Mouse (Mus musculus): ENCODE results near the gene Fcrl6.
A peak's percentile ranks its signal among the peaks of the same experiment; 100 is the strongest.

Fcrl6 gene

DNA sequence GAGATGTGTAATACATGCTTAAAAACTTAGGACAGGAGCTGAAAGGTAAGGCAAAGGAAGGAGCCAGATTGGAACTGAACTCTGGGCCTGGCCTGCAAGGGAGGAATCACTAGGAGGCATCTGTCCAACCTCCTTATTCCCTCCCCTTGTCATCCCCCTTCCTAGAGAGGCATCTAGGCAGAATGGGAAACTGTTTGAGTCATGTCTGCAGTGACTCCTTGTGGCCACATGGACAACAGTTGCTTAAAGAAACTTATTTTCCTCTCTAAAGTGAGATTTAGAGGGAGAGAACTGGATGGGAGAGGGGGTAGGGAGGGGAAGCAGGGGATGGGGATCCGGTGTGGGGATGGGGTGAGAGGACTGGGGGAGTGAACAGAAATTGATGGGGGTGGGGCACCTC, 10.4 kb upstream of the Fcrl6 start:
- DNase-seq, result no peak

DNA sequence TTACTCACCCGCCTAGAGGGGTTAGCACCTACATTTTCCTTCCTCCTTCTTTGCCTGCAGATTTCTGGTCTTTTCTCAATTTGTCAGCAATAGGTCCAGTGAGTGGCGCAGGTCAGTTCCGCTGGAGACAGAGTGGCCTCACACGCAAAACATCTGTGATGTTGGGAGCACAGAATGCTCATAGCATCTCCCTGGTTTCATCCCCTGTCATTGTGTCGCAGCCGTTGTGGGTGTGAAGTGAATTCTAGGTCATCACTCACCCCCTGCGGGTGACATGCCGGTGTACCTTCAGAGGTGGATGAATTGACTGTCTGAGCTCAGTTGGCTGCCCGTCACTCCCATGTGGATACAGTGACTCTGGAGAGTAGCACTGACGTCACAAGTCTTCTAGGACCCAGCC, 9.0 kb upstream of the Fcrl6 start:
- DNase-seq, result no peak

DNA sequence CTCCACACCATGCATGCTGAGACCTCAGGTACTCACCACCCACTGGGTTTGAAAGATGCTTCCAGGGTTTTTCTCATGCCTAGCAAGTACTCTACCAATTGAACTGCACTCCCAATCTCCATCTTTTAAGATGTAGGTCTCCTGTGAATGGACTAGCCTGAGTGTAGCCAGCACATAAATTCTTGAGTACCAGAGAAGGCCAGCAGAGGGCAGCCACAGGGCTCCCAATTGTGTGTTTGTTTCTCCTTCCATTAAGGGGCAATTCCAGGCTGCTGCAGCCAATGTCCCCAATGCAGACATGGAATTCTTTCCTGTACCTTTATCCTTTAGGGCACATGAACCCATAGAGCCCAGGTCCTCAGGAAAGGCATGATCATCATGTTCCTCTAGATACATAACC, 7.9 kb downstream of the Fcrl6 start:
- peak; percentile 25 for DNase-seq

DNA sequence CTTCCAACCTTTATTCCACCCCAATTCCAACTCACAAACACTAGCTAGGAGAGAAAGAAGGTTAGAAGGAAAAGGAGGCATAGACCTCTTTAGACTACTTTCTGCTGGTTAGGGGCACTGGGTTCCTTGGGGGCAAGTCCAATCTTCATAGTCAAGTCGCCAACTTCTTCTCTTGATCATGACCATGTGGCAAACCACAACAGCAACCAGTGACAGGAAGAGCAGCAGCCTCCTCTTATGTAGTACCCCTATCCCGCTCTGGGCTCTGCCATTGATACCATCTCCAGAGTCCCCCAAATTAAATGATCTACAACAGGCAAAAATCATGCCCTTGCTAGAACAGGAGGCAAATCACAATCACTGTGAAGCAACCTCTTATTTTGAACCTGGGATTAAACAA, 8.4 kb downstream of the Fcrl6 start:
- no peak for DNase-seq

DNA sequence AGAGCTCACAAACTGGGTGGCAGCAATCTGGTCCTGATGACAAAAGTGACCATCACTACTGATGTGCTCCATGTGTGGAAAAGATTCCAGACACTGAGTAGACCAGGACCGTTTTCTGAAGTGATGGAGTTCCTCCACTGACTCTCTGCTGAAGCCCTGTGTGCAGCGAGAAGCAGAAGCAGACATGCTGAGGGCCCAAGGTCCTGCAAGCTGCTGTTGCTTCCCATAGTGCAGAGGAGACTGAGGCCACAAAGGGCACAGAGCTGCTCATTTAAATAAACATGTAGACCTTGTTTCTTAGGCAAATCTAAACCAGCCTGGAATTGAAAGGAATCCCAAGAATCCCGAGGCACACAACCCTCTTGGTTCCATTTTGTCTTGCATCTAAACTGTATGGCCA, 9.0 kb downstream of the Fcrl6 start:
- DNase-seq, result no peak

DNA sequence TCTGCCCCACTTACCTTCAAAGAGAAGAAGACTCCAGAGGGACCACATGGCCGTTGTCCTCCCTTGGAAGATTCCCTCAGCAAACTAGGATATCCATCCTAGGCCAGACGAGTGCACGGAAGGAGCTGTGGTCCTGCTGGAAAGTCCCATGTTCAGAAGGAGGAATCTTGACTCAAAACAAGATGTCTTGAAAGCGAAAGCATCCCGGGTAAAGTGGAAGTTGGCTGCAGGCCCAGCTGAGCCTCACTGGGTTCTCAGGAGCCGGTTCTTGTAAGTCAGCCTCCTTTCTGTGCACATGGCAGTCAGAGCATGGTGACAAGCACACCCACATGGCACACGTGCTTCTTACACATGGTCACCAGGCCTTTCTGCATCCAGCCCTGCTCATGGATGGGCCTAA, 12.0 kb downstream of the Fcrl6 start, which contains the start of gene Slamf8:
Gene Slamf8, minus strand, starts transcription at position 184 of the 400 bp plus-strand sequence.
- DNase-seq, result no peak

DNA sequence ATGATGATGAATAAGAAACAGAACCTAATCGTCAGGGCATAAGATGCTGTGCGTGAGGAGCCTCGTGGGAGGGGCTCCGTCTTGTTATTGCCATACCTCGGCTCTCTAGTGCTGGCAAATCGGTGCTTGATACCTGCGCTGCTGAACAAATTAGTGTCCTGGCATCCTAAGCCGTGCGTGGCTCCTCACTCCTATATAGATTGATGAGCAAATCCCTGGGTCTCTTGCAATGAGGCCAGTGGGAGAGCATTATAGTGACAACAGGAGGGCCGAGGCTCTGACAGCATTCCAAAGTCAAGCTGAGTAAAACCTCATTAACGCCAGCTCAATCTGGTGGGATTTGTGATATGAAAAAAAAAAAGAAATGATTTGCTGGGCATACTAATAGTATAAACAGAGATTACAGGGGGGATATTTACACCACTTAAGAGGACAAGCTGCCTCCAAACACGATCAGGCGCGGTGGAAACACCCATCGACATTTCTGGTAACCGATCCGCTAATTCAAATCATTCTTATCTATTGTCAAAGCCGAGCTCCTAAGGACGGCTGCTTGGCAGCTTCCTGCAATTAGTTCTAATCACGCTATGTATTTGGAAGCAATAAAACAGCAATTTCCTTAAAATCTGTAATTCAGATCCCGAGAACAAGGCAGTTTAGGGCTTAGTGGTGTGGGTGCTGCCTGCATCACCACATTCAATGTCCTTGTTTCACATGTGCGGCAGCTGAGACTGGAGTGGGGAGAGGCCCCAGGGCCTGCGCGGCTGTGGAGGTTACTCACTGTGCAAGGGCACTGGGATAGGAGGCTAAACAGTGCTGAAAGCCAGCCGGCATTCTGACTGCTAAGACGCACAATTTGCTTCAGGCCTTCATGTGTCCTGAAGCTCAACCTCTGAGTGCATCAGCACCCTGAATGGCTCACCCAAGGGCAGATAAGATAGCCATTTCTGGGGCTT, 16.5 kb downstream of the Fcrl6 start:
- no peak for DNase-seq

DNA sequence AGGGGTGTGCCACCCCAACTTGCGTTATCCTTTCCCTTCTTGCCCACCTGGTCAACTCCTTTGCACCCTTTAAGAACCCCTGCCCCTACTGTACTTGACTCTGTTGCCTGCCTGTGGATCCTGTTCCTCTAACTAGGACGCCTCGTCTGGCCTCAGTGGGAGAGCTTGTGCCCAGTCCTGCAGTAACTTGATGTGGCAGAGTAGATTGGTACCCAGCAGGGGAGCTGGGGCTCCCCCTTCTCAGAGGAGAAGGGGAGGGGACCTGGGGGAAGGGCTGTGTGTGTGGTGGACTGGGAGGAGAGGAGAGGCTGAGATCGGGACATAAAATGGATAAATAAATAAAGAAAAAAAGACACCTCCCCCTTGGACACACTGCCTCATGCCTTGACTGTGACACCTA, 17.3 kb downstream of the Fcrl6 start:
- DNase-seq, result no peak

DNA sequence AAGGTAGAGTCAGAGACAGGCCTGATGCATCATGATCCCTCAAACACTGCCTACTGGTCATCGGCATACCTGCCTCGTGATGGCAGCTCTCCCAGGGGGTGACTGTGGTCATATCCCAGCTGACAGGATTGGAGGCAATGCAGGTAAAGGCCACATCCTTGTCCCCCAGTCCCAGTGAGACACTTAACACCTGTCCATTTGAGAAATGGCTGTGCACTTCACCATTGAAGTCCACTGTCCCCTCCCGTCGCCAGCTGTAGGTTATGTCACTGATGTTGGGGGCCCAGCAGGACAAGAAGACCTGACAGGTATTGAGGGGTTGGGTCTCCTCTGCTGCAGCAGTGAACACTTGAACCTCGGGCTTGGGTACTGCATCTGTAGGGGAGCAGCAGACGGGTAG, 18.1 kb downstream of the Fcrl6 start:
- no peak for DNase-seq

DNA sequence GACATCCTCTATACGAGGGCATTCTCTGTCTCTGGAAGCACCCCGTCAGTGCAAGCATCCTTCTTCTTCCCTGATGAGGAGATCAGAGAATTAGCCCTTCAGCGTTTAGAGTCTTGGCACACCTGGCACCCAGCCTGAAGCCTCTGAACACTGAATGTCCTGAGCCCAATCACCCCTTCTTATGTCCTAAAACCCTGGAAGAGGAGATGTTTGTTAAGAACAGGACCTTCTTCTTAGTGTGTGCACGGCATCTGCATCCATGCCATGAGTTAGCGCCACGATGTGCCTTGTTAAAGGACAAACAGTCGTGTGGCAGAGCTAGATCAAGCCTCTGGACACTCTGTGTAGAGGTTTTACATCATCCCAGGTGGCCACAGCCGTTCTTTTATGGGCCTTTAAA, 19.9 kb downstream of the Fcrl6 start:
- DNase-seq, result no peak

DNA sequence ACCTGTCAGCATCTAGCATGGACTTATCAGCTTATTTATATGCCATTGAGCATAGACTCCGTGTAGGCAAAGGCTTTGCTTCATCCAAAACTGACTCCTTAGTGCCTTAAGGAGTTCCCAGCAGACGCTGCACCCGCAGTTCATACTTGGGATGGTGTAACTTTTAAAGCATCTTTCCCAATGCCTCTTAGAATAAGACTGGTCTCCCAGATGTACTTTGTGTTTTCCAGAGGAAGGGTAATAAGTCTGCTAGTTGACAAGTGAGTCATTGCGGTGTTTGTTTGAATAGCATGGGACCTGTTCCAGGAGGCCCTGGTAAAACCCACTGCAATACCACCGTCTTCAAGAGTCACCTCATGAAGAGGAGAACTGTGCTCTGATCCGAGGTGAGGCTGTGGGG, 22.2 kb downstream of the Fcrl6 start:
- DNase-seq, result no peak

DNA sequence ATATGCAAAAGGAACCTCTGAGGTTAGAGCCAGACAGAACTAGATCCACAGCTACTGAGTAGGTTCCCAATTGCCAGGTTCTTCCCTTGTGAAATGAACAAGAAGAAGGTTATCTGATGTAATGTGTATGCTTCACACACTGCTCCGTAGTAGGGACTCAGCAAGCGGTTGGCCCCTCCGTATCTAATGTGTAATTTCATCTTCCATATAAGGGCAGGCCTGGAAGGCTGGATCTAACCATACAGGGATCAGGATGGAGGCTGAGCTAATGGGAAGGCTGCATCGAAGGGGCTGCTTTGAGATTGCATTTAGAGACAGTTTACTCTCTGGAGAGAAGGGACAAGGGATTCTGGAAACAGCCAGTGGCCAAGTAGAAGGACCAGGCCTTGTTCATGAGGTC, 34.6 kb downstream of the Fcrl6 start:
- DNase-seq, result no peak

DNA sequence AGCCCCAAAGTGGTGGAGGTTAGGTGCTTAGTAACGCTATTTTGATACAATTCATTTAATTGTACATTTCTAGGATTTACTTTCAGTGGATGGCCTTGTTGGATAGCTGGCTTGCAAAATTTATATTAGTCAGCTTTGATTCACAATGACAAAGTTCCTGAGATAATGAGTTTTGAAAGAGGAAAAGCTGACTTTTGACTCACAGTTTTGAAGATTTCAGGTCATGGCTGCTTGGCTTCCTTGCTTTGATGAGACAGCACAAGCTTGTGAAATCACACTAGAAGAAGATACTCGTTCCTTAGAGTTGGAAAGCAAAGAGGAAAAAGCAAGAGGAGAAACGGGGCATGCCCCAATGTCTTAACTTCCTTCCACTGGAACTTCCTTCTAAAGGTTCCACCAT, 36.2 kb downstream of the Fcrl6 start:
- no peak for DNase-seq

DNA sequence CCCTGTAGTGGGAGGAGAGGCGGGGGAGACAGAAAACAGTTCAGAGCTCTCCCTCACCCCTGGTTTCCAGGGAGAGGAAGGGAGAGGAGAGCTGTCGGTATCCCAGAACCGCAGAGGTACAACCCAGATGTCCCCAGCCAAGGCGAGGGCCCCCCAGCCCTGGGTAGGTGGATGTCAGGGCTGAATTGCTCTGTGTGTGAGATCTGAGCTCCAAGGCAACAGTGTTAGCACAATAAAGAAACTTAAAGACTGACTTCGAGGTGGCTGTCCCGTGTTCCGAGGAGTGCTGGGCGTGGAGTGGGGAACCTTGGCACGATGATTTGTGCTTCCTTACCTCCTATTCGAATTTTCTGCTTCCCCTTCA, 38.9 kb downstream of the Fcrl6 start:
- no peak for DNase-seq

DNA sequence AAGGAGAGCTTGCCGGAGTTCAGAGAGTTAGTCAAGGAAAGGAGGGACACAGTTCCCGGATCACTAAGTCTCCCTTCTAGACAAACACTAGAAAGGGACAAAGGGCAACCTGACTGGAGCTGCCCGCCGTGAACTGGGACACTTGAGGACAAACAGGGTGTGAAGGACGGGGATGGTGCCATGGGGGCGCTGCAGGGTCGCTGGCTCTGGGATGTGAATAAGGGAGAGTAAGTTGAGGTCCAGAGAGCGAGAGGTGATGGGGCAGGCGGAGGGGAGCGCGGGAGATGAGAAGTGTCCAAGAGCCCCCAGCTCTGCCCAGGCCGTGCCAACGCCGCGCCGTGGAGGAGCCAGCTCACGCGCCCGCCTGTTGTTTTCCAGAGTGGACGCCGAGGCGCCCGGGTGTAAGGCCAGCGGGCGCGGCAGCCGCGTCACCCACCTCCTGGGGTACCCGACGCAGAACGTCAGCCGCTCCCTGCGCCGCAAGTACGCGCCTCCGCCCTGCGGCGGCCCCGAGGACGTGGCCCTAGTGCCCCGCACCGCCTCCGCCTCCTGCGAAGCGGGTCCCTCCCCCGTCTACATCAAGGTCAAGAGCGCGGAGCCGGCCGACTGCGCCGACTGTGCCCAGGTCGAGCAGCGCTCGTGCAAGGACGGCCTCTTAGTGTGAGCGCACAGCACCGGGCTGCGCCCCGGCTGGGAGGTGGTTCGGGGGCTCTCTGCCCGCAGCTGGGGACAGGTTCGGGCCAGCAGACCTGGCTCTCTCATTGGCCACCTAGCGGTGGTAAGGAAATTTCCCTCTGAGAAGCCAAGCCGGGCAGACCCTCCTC, 39.5 kb downstream of the Fcrl6 start:
- DNase-seq, result peak; percentile 65

DNA sequence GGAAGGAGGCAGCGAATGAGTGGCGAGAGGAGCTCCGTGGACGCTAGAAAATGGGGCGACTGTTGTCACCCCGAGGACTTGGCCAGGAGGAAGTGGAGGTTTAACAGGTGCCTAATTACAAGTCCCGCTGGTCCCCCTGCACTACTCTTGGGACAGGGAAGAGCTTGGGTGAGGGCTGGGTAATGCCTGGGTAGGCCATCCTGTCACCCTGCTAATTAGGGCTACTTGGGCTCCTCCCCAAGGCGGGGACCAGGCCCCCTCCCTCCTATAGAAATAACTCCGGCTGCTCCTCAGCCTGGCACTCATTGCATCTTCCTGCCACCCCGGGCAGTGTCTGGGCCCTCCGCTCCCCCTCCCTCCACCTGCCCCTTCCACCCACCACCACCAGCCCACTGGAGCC, 46.7 kb downstream of the Fcrl6 start, which contains the start of gene Vsig8:
Gene Vsig8, plus strand, starts transcription at position 301 of the 400 bp plus-strand sequence.
- no peak for DNase-seq

DNA sequence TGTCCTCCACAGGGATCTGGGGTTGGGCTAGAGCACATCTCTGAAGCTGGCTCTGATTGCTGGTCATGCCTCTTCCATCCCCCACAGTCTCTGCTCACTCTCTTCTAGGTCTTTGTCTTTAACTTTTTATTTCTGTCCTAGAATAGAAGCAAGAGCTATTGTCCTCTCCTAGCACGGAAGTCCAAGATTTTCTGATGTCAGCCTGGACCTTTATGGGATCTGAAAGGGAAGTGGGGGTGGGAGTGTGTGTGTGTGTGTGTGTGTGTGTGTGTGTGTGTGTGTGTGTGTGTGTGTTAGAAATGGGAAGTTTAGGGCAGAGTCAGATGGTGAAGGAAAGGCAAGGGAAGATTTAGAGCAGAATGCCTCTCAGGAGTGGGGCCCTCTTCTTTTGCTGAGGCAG, 49.7 kb downstream of the Fcrl6 start:
- no peak for DNase-seq

DNA sequence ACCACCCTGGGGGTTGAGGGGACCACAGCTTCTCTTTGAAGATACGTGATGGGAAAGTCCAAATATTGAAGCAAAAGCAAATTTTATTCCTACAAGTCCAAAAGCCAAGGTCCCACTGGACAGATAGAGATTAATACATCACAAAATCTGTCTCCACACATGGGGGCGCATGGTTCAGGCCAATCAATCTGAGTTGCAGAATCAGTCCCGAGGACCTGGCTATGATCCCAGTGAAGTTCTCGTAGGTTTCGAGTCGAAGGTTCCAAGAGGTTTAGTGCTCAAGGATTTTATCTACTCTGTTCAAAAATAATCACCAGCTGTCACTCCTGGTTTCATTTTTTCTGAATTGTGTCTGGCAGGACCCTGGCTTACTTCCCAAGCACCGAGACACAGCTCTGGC, 51.3 kb downstream of the Fcrl6 start:
- DNase-seq, result no peak

DNA sequence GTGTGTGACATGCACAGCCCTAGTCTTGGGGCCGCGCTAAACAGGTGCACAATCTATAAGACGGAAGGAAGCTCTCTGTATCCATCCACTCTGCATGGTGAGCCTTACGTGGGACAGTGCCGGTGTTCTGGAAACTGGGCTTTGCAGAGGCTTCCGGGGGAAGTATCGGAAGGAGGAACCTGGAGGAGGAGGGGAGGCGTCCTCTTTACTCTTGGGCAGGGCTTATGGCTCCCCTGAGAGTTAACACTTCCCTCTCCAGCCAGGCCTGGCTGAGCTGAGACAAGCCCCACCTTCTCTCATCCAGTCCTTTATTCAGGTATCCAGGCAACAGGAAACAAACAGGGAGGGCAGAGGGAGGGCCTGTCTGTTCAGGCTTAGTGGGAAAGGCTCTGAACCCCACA, 51.8 kb downstream of the Fcrl6 start:
- peak; percentile 41 for DNase-seq

DNA sequence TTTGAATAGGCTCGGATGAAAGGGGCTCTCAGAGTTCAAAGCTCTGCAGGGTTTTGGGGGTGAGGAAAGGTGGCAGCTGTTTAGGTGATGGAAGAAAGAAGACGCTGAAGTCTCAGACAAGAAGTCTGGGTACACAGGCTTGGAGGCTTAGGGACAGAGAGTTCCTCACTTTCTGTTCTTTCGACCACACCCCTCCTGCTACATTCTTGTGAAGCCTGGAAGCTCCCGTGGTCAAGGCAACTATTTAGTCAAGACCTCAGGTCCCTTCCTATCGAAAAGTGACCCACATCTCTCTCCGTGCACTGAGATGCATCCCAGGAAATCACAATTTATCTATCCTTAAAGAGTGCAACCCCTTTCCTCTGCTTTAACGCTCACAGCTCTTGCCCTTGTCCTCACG, 52.6 kb downstream of the Fcrl6 start:
- no peak for DNase-seq

DNA sequence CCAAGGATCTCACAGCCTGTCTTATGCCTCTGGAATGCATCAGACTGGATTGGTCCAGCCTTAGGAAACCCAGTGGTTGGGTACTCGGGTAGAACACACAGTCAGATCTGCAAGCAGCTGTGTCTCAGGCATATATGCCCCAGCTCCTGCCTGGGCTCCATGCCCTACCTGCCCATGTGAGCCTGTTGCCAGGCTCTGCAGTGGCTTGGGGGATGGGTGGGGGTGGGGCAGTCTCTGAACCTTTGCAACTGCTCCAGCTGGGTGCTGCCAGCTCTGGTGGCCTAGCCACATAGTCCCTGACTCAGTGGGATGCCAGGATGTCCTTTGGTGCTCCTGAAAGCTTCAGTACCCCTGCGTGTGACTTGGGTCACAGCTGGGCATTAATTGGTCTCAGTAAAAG, 53.0 kb downstream of the Fcrl6 start:
- DNase-seq, result no peak

DNA sequence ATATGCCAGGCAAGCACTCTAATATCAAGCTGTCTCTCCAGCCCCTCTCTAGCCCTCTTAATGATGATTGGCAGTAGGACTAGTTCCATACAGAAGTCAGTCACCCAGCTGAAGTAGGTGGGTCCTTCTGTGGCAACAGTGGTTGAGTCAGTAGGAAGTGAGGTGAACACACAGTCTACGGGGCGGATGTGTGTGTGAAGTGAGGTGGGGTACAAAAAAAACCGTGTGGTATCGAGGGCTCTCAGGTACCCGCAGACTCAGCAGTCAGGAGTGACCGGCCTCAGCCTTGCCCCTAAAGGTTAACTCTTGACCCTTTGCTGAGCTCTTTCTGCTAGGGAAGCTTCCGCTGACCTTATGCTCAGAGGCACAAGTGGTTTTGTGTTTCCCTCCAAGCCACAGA, 53.9 kb downstream of the Fcrl6 start:
- DNase-seq, result peak; percentile 56

Measured in thymus, postnatal 25 days (tissue).